Mouse (Mus musculus): ENCODE measurements around the gene Gpbp1l1. TPM values are rescaled to one million over a fixed set of nuclear protein-coding genes. Genes with fewer than 3 reads are reported as not detected.
A peak's percentile ranks its signal among the peaks of the same experiment; 100 is the strongest.

The Gpbp1l1 gene
- total RNA-seq, 2 experiments from 2014 or later = 44.5 to 46.9 TPM

GRCm38 (mm10) chr4:116642071-116642470 is 84.6 kb downstream of the Gpbp1l1 start:
- Histone ChIP-seq H3K4me3 (no peak overlapping the region), H3K27ac (no peak overlapping the region)
- intact Hi-C loops (cut with DNase I) = no loop called here
- DNase-seq (ENCODE audit: extremely low spot score in 1 of 2, low spot score in 2 of 2) = no peak
- peak; percentile 21 for TF ChIP-seq CTCF (IDR thresholded peaks at IDR 0.05)

Other genes starting within 250 kb of the Gpbp1l1 start
- 100 to 1,000 TPM; 115 to 121 TPM for gene Mast2, start 93.5 kb upstream of the Gpbp1l1 start, total RNA-seq (2021)
- 10 to 100 TPM; 17.8 to 20.2 TPM for gene Ipp, start 50.1 kb upstream of the Gpbp1l1 start, total RNA-seq (2021)
- 10 to 100 TPM in 1 of 2 experiments, 1 to 10 TPM in 1; 9.9 to 10.6 TPM for gene Tmem69, start 1.7 kb upstream of the Gpbp1l1 start, total RNA-seq (2021)
- gene Ccdc17, start 39.0 kb downstream of the Gpbp1l1 start, total RNA-seq (2021) = 1 to 10 TPM; 5.7 to 6.0 TPM
- gene Nasp, start 70.3 kb downstream of the Gpbp1l1 start, total RNA-seq (2021) = 10 to 100 TPM; 32.6 to 34.9 TPM
- gene Akr1a1, start 94.0 kb downstream of the Gpbp1l1 start, total RNA-seq (2021) = 100 to 1,000 TPM; 376 to 408 TPM
- gene Prdx1, start 127.9 kb downstream of the Gpbp1l1 start, total RNA-seq (2021) = 100 to 1,000 TPM; 136 to 139 TPM
- gene Mmachc, start 150.7 kb downstream of the Gpbp1l1 start, total RNA-seq (2021) = 10 to 100 TPM; 15.2 to 15.4 TPM
- 1 to 10 TPM; 4.2 to 7.6 TPM for gene Ccdc163, start 150.9 kb downstream of the Gpbp1l1 start, total RNA-seq (2021)
- gene Tesk2, start 163.3 kb downstream of the Gpbp1l1 start, total RNA-seq (2021) = 1 to 10 TPM; 3.8 to 4.6 TPM
- 10 to 100 TPM; 13.0 to 13.4 TPM for gene Toe1, start 250.0 kb downstream of the Gpbp1l1 start, total RNA-seq (2021)

Data from left cerebral cortex, adult 2 months (tissue).